Mouse (Mus musculus) spleen, adult 2 months (tissue): ENCODE data around the gene Iqsec2. TPM values are rescaled to one million over a fixed set of nuclear protein-coding genes. Genes with fewer than 3 reads are reported as not detected.

Experiments
- DNase-seq, 2 experiments: peaks; one replicate each; pipeline versions ENCODE4 v3.0.0 to v3.0.0-alpha.2; 2012 to 2021; ENCODE audit warnings: low spot score in 2 of 2, low read depth in 1 of 2
- H3K27ac ChIP-seq: fragments of 200-500 bp; 2 replicates; pipeline ENCODE4 v1.5.1; 2012; ENCODE audit warnings: low read length, inconsistent platforms; ENCODE audit not compliant: insufficient read depth
- H3K27me3 ChIP-seq: fragments of 200-500 bp; 2 replicates; pipeline ENCODE4 v1.6.1; 2012; ENCODE audit warnings: mild to moderate bottlenecking, moderate library complexity, low read length, inconsistent platforms; ENCODE audit not compliant: control insufficient read depth, insufficient read depth
- H3K36me3 ChIP-seq: fragments of 200-500 bp; 2 replicates; pipeline ENCODE4 v1.6.1; 2012; ENCODE audit warnings: mild to moderate bottlenecking, low read length, inconsistent platforms; ENCODE audit not compliant: control insufficient read depth, insufficient read depth
- H3K4me1 ChIP-seq: fragments of 200-500 bp; 2 replicates; pipeline ENCODE4 v1.6.1; 2011; ENCODE audit warnings: inconsistent platforms; ENCODE audit not compliant: control insufficient read depth, insufficient read depth, insufficient read length
- H3K4me3 ChIP-seq: fragments of 200-500 bp; 2 replicates; pipeline ENCODE4 v1.5.1; 2011; ENCODE audit warnings: mild to moderate bottlenecking, inconsistent platforms; ENCODE audit not compliant: insufficient read depth, insufficient read length; ENCODE audit errors: extremely low read depth
- CTCF ChIP-seq: fragments of 200-500 bp; IDR thresholded peaks from 2 replicates; pipeline ENCODE4 v1.5.1; 2011; ENCODE audit warnings: mild to moderate bottlenecking, inconsistent platforms; ENCODE audit not compliant: insufficient read depth, insufficient read length, insufficient replicate concordance; ENCODE audit errors: extremely low read depth
- POLR2A ChIP-seq: fragments of 200-500 bp; IDR thresholded peaks from 2 replicates; pipeline ENCODE4 v1.6.1; 2011; ENCODE audit warnings: low read depth, low read length, inconsistent platforms
- WGBS: fragments of 180-500 bp; shearing (Covaris S2); methylation state at CpG from one replicate; pipeline ENCODE4 v1.1.7; 2018; 5-methylcytosine and 5-hydroxymethylcytosine counted together
- polyA plus RNA-seq: library from polyadenylated mRNA; depleted of rRNA; stranded (reverse); fragments of >200 nt; gene quantifications from 2 replicates; pipeline ENCODE4 v1.2.3, GENCODE M21; 2012

Iqsec2 gene
- polyA plus RNA-seq, 1 experiment = 6.6 TPM

- no peaks in the 10 kb centered on the region for H3K36me3 ChIP-seq
- no peak overlapping the region for H3K4me3 ChIP-seq
- no peak overlapping the region for H3K27ac ChIP-seq
- no peaks in the 10 kb centered on the region for H3K27me3 ChIP-seq
- 59% methylated on average over 8 of the region's 8 CpGs for WGBS
- TF ChIP-seq POLR2A (no peak), CTCF (no peak)
- H3K4me1 ChIP-seq = peaks cover 2% of the 10 kb centered on the region; the same call in 1 of the 2 replicates
- DNase-seq = no peak
These were observed 58.5 kb downstream of the Iqsec2 start for GRCm38 (mm10) chrX:152202422-152203103.

- WGBS = 76% methylated on average over 4 of the region's 4 CpGs
- DNase-seq = no peak
- no peak overlapping the region for H3K4me3 ChIP-seq
- H3K36me3 ChIP-seq = no peaks in the 10 kb centered on the region
- H3K27ac ChIP-seq = no peak overlapping the region
- no peaks in the 10 kb centered on the region for H3K27me3 ChIP-seq
- peaks cover 2% of the 10 kb centered on the region; the same call in 1 of the 2 replicates for H3K4me1 ChIP-seq
- no peak for TF ChIP-seq POLR2A
- no peak for TF ChIP-seq CTCF
These were observed 59.2 kb downstream of the Iqsec2 start for GRCm38 (mm10) chrX:152203247-152203646.

GRCm38 (mm10) chrX:152205486-152205885 lies 61.4 kb downstream of the Iqsec2 start:
- no peak overlapping the region for H3K27ac ChIP-seq
- no peak for DNase-seq
- H3K4me1 ChIP-seq = peaks cover 2% of the 10 kb centered on the region; the same call in 1 of the 2 replicates
- H3K27me3 ChIP-seq = no peaks in the 10 kb centered on the region
- TF ChIP-seq CTCF (no peak), POLR2A (no peak)
- 90% methylated on average over 1 of the region's 1 CpGs for WGBS
- no peaks in the 10 kb centered on the region for H3K36me3 ChIP-seq
- no peak overlapping the region for H3K4me3 ChIP-seq

DNA sequence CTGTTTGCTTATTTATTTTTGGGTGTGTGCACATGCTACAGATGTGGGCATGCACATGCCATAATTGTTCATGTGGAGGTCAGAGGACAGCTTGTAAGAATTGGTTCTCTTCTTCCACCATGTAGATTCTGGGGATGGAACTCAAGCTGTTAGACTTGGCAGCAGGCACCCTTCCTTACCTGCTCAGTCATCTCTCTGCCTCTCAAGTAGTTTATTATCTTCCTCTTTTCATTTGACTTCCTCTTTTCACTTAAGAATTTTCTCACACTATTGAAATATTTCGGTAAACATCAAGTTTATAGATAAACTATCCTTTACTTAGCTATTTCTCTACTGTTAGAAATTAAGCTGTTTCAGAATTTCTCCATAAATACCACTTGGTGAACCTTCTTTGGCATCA lies 70.6 kb downstream of the Iqsec2 start:
- DNase-seq = no peak
- WGBS = 16% methylated on average over 1 of the region's 1 CpGs
- no peaks in the 10 kb centered on the region for H3K36me3 ChIP-seq
- no peaks in the 10 kb centered on the region for H3K4me1 ChIP-seq
- H3K4me3 ChIP-seq = no peak overlapping the region
- H3K27me3 ChIP-seq = no peaks in the 10 kb centered on the region
- TF ChIP-seq POLR2A = no peak
- H3K27ac ChIP-seq = no peak overlapping the region

DNA sequence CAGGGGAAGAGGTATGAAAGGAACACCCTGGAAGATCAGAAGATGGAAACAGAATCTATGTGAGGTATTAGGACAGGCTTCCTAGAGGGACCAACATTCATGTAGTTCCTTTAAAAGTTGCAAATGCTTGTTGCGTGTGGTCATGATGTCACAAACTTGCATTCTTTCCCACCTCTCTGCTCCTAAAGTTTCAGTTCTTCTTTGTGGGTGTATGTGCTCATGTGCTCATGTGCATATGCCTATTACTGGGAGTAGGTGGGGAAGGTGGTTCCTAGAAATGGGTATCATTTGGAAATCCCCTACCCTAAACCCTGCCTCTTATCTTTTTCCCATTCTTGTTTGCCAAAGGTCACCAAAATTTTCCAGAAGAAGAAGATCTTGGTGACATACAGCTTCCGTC lies 74.5 kb downstream of the Iqsec2 start:
- Histone ChIP-seq H3K4me1 (no peaks in the 10 kb centered on the region), H3K27ac (no peak overlapping the region), H3K36me3 (no peaks in the 10 kb centered on the region), H3K27me3 (no peaks in the 10 kb centered on the region), H3K4me3 (no peak overlapping the region)
- TF ChIP-seq POLR2A (no peak), CTCF (no peak)
- no peak for DNase-seq
- WGBS = 80% methylated on average over 2 of the region's 2 CpGs

DNA sequence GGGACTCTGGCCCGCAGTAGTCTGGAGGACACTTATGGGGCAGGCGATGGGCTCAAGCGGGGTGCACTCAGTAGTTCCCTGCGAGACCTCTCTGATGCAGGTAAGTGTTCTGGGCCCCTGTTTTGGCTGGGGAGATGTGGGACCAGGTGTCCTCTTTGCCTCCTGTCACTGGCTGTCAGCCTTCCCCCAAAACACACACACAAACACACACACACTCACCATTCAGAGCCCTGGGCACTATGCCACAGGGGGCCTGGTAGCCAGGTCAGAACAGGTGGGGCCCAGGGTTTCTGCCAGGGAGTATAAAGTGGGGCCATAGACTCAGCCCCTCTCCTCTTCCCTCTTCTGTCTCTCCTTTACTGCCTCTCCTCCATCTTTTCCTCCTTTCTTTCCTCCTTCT lies 77.7 kb downstream of the Iqsec2 start:
- H3K27me3 ChIP-seq = no peaks in the 10 kb centered on the region
- H3K4me1 ChIP-seq = no peaks in the 10 kb centered on the region
- H3K4me3 ChIP-seq = no peak overlapping the region
- no peak for DNase-seq
- WGBS = 77% methylated on average over 4 of the region's 4 CpGs
- TF ChIP-seq CTCF (no peak), POLR2A (no peak)
- no peaks in the 10 kb centered on the region for H3K36me3 ChIP-seq
- H3K27ac ChIP-seq = no peak overlapping the region

- Histone ChIP-seq H3K27me3 (no peaks in the 10 kb centered on the region), H3K27ac (no peak overlapping the region), H3K4me1 (no peaks in the 10 kb centered on the region), H3K36me3 (no peaks in the 10 kb centered on the region), H3K4me3 (no peak overlapping the region)
- no peak for DNase-seq
- WGBS = 76% methylated on average over 9 of the region's 9 CpGs
- TF ChIP-seq CTCF (no peak), POLR2A (no peak)
These were observed 78.2 kb downstream of the Iqsec2 start for GRCm38 (mm10) chrX:152222226-152222625.
